Mouse (Mus musculus) left cerebral cortex, postnatal 14 days (tissue): Measurements from ENCODE around the gene Chit1. TPM values are rescaled to one million over a fixed set of nuclear protein-coding genes. Genes with fewer than 3 reads are reported as not detected.

Experiments
- DNase-seq, 2 experiments: peaks; one replicate each; pipeline ENCODE4 v3.0.0; 2021 to 2022; ENCODE audit warnings: low spot score in 2 of 2, mixed read lengths in 1 of 2
- intact Hi-C: fragments of 180-260 bp; cut with DNase I; formaldehyde crosslinking; loops from one replicate; pipeline ENCODE4 v1.15.1; 2025
- total RNA-seq, 2 experiments: library from RNA; stranded (reverse); gene quantifications; 2 replicates each; pipeline ENCODE4 v1.2.3; 2021

Chit1 gene
- total RNA-seq, 2 experiments from 2014 or later: 0.38 to 0.42 TPM

DNA sequence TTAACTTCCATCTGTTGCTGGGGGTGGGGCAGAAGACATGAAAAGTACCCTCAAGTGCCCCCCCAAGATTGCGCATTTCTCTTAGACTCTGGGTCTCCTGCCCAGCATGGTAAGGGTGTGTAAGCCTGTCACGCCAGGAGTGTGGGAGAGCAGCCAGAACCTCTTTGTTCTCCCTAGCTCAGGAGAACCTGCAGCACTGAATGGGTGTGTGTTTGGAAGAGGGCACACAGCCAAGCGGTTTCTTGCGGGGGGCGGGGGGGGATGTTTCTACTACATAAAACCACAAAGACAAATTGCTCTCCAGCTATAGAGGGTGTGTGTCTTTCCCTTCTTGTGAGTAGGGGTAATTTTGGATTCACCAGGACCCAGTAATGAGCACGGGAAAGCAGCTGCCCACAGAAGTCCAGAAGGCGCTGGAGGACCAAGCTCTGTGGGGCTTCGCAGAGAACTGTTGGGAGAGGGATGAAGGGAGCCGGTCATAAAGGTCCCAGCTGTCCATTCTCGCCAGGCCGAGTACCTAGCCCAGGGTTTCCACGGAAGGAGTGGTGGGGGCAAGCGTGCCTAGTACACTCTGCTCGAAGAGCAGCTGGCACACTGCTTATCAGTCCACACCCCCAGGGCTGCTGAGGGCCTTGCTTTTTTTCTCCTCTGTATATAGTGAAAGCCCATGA, 14.6 kb upstream of the Chit1 start:
- intact Hi-C loops: no loop called here
- DNase-seq: peak in 1 of 2 experiments; percentile 70

DNA sequence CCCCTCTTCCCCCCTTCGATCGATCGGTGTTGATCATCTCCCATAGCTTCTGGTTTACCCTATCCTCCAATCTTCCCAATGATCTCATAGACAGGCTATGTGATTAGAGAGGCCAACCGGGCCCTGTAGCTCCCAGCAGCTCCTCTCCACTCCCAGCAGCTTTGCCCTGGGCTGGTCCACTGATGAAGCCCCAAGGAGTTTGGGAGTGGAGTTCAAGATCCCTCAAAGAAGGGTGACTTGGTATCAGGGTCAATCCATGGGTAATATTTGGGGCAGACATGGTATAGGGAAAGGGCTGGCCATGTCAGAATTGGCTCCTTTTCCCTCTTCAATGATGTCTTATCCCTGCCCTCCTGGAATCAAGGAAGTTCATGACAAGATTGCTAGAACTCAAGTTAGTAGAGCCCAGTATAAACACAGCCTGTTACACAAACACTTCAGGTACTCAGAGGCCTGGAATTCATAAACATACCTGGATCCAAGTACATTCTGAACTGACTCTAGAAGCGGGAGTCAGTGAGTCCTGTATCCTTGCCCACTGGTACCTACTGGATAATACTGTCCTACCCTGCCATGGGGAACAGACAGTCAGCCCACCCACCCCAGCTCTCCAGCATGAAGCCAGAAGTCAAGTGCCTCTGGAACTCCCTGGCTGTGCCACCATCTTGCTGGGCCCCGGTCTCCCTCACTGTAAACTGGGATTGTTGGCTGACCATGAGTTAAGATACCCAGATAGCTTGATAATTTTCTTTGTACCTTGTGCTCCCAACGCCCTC, 13.8 kb upstream of the Chit1 start:
- intact Hi-C loops: no loop called here
- no peak for DNase-seq

DNA sequence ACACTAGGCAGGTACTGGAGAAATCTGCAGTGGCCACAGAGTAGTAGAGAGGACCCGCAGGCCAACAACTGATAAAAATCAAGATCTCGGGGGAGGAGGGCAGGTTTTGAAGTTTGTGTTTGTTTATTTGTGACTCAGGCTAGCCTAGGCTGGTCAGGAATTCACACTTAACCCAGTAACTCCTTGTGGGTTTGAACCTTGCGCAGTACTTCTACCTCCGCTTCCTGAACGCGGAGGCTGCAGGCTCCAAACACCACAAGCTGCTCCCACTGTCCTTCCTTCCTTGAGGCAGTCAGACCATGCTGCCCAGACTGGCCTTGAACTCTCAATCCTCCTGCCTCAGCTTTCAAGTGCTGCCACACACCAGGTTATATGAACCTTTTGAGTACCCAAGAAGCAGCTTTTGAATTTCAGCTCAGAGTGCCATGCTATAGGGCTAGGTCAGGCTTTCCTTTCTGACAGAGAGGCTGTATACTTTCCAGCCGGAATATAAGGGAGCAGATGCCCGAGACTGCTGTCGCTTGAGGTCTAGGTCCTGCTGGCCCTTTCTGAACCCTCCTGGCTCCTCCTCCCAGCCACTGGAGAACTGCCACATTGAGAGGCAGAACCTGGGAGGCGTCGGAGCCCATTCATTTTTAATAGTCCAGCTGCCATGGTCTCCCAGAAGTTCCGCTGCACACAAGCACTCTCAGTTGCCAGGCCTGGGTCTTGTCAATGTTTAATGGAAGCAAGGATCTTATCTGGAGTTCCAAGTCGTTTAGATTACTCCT, 12.9 kb upstream of the Chit1 start:
- intact Hi-C loops: no loop called here
- DNase-seq: no peak

DNA sequence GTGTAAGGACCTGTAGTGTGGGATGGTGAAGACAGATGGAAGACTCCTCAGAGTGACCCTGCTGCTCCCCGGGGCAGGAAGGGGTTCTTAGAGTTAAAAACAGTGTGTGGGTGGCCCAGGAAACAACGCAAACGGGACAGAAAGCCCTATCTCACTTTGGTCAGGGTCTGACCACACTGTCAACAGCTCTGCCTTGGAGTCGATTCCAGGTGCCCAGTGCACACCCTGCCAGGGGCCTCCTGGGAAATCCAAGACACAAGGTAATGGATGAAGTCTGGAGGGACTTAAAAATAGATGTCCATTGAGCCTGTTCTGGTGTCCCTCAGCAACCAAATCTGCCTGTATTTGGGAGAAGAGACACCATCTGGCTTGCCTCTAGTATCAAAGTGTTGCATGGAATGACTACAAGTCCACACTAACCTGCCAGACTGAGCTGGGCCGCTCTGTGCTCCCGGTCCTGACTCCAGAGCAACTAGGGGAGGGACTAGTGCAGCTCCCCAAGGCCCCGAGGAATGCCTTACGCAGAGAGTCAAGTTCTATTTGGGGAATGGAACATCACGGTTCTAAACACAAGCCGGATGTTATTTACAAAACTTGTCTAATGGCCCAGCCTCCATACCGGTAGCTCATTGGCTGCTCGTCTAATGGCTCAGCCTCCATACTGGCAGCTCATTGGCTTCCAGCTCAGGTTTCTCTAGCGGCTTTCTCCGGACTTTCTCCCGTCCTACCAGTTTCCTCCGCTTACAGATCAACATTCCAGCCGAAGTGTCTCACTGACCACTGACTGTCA, 12.1 kb upstream of the Chit1 start:
- intact Hi-C loops: no loop called here

DNA sequence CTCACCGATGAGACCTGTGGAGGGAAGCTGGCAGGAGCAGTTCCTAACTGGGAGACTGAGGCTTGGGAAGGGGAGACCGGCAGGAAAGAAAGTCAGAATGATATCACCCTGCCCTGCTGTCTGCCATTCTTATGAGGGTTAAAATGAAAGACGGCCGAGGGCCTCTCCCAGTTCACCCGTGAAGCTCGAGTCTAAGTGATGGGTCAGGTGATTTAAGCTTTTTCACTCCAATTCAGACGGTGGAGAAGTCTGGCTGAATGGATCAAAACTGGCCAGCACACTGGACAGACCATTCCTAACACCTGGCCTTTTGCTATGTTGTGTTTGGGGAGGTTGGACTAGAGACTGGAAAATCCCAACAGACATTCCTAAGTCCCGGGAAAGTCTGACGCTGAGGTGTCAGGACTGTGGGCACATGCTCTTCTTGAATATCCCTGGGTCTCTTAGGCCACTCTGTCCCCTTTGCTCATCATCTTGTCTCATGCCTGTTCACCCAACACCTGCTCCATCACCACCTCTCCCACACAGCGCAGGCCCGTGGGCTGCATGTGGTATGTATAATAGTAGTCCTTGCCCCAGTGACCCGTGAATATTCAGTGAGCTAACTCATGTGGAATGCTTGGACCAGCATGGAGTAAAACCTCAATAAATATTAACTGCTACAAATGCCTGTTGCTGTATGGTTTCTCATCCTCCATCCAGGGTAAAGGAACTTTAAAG, 11.4 kb upstream of the Chit1 start:
- no peak for DNase-seq
- intact Hi-C loops: no loop called here

More for the DNA sequence above, 12.1 kb upstream of the Chit1 start:
- DNase-seq: peak; percentile 71 to 90

DNA sequence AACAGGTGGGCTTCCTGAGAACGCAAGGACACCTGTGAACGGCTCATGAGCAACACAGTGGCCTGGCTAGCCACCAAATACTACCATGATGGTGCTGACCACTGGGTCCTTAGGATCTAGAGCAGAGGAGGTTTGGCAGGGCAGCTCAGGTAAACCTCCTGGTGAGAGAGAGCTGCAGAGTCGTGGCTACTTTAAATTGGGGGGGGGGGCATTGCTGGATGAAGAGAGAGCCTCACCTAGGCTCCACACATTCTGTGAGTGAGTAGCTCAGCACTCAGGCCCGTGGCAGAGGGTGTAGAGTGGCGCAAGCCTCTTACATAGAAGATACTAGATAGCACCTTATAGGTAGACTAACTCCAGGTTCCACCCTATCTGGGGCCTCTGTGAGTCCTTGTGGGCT, 10.6 kb upstream of the Chit1 start:
- DNase-seq: no peak
- intact Hi-C loops: no loop called here

DNA sequence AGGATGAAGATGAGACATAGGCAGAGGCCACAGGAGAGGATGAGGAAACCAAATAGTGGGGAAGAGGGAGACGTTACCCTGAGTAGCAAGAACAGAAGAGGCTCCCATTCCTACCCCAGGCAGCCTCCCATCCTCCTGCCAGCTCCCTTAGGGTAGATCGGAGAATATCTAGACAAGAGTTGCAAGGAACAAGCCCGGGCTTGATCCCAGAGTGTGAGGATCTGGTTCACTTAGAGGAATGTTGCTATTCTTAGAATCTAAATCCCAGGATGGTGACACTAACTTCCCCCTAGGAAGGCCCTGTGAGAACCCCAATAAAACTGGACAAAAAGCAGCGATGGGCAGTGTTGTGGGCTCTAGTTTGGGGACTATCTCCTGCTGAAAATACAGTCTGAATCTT, 10.1 kb upstream of the Chit1 start:
- intact Hi-C loops: no loop called here

DNA sequence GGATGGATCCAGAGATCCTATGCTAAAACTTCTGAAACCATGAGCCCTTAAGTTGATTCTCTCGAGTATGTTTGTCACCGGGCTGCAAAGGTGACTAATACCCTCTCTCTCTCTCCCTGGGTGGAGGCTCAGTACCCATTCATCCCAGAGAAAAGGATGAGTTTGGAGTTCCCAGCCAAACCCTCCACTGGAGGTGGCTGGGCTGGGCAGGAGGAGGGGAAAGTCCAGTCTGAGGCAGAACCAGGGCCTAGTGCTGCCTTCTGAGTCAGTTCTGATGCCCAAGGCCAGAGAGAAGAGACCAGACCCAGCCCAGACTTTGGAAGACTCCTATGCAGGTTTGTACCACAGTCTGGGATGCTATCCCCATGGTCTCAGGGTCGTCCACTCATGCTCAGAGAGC, 9.4 kb upstream of the Chit1 start:
- intact Hi-C loops: no loop called here
- no peak for DNase-seq

More for the DNA sequence above, 10.1 kb upstream of the Chit1 start:
- DNase-seq: no peak

DNA sequence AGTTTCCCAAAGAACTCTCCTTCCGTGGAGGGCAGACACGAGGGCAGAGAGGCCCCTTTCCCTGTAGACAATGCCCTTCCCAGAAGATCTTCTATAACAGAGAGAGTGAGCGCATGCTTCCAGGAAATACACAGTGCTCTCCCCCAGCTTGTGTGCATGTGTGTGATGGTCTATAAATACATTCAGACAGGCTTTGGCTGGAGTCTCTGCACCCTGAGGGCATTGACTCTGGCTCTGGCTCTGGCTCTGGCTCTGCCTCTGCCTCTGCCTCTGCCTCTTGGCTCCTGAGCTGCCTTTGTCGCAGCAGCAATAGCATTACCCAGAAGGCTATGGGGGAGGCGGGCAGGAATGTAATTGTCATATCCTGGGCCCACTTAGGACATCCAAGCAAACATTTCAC, 7.2 kb upstream of the Chit1 start:
- DNase-seq: no peak
- intact Hi-C loops: no loop called here

DNA sequence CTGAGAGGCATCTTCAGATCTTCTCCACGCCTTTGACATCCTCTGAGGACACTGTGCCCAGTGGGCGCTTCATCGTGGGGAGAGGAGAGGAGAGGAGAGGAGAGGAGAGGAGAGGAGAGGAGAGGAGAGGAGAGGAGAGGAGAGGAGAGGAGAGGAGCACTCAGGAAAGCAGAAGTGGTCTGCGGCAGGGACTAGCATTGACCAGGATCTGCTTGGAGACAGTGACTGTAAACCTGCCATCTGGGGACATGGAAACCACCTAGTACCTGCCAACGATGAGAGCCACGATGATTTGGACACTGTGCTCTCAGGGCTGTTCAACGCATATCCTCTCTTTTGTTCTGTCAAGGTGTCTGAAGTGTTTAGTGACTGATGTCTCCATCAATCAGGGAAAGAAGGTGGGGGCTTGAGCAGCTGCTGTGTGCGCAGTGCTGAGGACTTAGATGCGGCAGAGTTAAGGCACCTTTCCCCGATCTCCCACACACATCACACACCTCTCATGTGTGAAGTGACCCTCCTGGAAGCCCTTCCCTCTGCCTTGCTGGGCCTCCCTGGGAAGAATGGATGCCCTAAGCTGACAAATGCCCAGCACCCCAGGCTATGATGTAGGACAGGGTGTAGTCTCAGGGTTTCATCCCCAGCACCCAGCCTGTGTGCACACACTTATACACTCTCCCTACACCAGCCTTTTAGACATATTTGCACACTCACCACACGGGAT, 5.8 kb upstream of the Chit1 start:
- intact Hi-C loops: no loop called here
- DNase-seq: no peak

DNA sequence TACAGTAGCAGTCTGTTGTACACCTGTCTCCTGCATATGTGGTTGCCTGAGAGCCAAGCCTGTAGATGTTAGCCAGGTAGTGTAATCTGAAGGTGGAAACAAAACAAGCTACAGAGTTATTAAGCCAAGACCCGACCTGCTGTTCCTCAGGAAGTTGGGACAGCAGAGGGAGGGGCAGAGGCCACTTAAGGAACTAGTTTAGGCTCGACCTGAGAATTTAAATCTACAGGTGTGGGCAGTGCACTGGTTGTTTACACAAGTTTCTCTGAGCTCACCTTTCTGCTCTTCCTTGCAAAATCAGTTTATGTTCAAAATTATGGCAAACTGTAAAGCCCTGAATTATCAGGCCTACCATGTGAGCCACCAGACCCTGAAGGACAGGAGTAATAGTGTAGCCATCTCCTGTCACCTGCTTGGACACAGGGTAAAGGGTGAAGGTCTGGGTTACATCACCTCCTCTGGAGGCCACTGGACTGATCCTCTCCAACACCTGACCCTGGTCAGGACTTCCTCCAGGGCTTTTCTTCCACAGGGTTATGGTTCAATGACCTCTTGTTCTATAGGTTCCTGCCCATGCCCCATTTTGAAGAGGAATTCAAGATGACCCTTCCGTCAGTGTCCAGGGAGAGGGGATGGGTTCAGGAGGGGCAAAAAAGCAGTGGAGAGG, 5.1 kb upstream of the Chit1 start:
- DNase-seq: no peak
- intact Hi-C loops: loop anchor here (1.0 kb wide), 1 partner anchor 54 kb away; no protein-coding TSS in a partner anchor

DNA sequence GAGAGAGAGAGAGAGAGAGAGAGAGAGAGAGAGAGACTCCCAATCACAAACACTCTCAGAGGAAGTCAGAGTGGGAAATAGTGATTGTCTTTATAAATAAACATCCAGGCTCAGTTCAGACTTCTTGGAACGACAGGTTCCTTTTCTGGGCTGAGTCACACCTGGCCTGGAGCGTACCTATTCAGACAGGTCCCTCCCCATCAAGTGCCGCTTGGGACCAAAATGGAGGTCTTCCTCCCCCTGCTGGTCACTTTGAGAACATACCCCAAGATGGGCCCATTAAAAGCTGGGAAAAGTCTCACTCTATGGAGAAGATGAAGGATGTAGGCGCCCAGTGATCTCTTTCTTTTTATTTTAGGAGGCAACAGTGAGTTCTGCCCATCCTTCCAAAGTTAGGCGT, 4.3 kb upstream of the Chit1 start:
- intact Hi-C loops: loop anchor here (1.0 kb wide), 1 partner anchor 54 kb away; no protein-coding TSS in a partner anchor
- DNase-seq: peak in 1 of 2 experiments; percentile 72

DNA sequence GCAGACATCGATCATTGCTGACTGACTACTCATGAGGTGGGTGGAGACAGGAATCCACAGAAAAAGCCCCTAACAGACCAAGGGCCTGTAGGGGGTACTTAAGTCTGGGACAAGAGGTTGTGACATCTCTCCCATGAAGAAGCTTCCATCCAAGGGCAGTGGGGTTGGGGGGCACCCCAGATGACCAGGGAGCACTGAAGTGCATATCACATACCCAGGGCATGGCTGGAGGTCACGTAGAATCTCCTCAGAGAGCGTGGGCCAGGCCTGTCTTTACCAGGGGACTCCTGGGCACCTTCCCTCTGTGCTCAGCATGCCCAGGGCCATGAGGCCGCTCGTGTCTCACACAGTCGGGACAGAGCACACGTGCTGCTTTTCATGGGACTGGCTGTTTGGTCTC, 3.3 kb upstream of the Chit1 start:
- intact Hi-C loops: no loop called here
- no peak for DNase-seq

DNA sequence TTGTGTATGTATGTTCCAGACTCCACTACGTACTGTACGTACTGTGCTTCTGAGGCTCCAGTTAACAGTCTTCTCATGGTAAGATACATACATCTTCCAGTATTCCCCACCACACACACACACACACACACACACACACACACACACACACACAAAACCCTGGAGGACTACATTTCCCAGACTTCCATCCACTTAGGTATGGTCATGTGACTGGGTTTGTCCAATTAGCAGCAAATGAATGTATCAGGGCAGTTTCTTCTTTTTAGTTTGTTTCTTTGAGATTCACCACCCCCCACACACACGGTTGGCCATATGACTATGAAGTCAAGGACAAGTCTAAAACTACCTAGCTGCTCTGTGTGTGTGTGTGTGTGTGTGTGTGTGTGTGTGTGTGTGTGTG, 1.0 kb upstream of the Chit1 start:
- DNase-seq: no peak
- intact Hi-C loops: no loop called here

DNA sequence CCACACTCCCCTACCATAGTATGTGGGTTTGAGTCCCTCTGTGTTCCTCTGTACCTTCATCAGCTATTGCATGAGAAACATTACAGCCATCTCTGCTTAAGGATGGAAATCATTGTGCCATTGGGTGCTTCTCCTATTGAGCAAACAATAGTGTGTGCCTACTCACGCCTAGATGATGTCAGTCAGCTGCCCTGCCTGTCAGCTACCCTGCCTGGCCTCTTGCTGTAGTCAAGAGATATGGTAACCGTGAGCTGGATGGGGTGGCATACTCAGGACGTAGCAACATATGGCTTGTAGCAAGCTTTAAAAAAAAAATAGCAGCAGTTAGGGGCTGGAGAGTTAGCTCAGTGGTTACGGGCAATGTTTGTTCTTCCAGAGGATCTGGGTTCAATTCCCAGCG, 593 bp upstream of the Chit1 start:
- no peak for DNase-seq
- intact Hi-C loops: no loop called here

DNA sequence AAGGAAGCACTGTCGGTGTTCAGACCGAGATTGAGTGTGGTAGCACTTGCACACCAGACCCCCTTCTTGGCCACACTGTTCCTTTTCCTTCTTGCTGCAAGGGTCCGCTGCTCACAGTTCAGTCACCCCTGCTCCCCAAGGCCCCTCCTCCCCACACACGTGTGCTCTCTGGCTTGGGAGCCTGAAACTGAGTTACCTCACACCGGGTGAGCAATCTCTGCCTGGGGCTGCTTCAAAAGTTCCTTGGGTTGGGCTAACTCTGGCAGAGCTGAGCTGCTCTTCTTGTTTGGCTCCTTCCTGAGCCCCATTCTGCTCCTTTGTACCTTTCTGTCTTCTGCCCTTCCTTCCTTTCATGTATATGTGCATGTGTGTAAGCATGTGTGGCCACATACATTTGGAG, 2.5 kb downstream of the Chit1 start:
- DNase-seq: no peak
- intact Hi-C loops: no loop called here

DNA sequence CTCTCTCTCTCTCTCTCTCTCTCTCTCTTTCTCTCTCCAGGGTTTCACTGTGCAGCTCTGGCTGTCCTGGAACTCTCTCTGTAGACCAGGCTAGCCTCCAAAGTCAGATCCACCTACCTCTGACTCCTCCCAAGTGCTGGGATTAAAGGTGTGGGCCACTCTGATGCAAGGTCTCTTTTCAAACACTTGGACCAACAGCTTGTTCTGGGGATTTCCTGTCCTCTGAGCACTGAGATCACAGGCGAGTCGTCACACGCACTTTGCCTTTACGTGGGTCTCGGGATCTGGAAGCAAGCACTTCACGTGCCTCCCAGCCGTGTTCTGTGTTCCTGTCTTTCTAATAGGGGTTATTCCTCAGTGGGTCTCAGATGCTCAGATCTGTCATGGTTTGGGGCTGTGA, 3.0 kb downstream of the Chit1 start:
- no peak for DNase-seq
- intact Hi-C loops: no loop called here

DNA sequence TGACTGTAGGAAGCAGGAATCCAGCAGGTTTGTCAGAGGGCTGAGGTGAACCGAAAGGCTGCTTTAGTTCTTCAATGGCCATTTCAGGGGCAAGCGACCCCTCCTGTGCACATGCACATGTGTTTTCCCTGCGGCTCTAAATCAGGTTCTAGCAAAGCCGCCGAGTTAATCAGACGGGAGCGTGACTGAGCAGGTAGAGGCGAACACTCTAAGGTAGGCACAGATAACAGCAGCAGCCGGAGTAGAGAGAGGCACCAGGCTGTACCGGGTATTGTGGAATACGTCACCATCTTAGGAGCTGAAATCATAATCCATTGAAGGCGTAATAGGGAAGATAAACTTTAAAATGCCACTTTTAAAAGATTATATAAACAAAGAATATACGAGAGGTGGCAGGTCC, 3.7 kb downstream of the Chit1 start:
- intact Hi-C loops: no loop called here
- no peak for DNase-seq
